Mouse (Mus musculus) spleen, postnatal 4 days (tissue): ENCODE measurements around the gene Il1r2.
A peak's percentile ranks its signal among the peaks of the same experiment; 100 is the strongest.

Experiments
- DNase-seq, 2 experiments: peaks; one replicate each; pipeline ENCODE4 v3.0.0; 2022; ENCODE audit warnings: low spot score in 2 of 2

Gene Il1r2

GRCm38 (mm10) chr1:40073779-40074178 lies at the start of gene Il1r2:
Gene Il1r2 (plus strand): TSS chr1:40074079.
- no peak for DNase-seq

GRCm38 (mm10) chr1:40024554-40025320 lies 49.1 kb upstream of the Il1r2 start:
- DNase-seq: peak in 1 of 2 experiments; percentile 51

GRCm38 (mm10) chr1:40025416-40025815 lies 48.5 kb upstream of the Il1r2 start:
- no peak for DNase-seq

GRCm38 (mm10) chr1:40027116-40027620 lies 46.7 kb upstream of the Il1r2 start:
- DNase-seq: peak in 1 of 2 experiments; percentile 57

GRCm38 (mm10) chr1:40028207-40028998 lies 45.5 kb upstream of the Il1r2 start:
- DNase-seq: peak in 1 of 2 experiments; percentile 51

- DNase-seq: no peak
Measured at GRCm38 (mm10) chr1:40029597-40029996, 44.3 kb upstream of the Il1r2 start.

DNA sequence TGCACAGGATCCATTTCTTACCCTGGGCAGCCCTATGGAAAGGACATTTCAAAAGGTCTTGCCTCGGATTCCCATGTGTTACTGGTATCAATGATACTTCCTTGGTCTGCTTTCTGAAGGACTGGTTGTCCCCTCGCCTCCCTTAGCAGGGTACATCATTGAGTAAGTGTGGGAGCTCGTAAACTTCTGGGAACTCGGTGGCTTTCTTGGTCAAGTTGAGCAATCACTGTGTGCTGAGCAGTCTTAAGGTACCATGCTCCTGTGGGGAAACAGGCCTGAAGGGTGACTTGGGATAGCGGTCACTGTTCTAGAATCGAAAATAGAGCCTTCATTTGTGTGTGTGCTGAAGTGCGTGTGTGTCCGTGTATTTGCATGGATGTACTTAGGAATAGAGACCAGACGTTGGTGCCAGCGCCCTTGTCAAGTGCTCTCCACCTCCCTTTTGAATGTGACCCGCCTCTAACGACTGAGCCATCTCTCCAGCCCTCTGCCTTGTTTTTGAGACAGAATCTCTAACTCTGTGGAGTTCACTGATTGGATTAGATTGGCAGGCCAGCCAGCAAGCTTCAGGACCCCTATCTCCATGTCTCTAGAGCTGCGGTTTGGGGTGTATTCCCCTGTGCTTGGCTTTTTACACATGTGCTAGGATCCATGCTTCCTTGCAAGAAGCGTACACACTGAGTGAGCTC lies 43.4 kb upstream of the Il1r2 start:
- DNase-seq: peak in 1 of 2 experiments; percentile 46

GRCm38 (mm10) chr1:40030976-40031356 lies 42.9 kb upstream of the Il1r2 start:
- DNase-seq: peak in 1 of 2 experiments; percentile 45

- peak in 1 of 2 experiments; percentile 39 for DNase-seq
Measured at GRCm38 (mm10) chr1:40031626-40032025, 42.3 kb upstream of the Il1r2 start.

DNA sequence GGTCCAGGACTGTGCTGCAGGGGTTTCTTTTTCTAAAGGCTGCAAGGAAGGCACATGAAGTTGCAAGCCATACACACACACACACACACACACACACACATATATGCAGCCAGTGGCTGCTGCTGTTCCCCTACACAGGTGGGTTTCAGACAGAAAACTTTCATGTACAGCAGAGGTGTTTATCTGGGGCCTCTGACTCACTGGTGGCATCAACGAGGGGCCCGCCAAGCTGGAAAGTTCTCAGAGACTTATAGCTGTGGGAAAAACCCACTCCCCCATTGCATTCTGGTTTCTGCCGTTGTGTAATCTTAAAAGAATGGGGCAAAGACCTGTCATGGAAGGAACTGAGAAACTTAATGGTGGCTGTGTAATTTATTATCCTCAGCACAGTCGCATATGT lies 40.6 kb upstream of the Il1r2 start:
- no peak for DNase-seq

DNA sequence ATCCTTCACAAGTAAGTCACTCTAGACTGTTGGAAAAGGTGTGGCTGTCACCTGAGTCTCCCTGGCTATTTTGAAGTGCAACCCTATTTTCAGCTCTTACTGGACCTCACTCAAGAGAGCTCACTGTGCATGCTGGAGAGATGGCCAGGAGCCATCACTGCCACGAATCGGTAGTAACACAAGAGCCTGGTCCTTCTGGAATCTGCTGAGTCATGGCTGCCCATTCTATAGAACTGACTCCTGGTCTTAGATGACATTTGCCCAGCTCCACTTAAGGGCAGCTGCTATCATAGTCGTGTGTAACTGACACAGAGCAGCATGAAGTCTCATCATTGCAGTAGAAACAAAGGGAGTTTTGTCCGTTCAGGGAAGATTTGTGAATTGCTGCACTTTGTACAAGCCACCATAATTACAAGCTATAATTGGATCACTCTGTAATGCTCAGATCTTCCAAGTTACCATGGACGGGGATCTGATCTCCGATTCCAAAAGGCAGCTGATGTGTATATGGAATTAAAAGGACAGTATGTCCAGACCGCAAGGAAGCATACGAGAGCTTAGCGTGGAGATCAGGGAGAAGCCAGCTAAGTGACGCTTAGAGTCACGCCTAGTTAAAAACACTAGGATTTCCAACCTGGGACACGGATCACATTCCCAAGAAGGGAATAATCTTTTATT lies 40.0 kb upstream of the Il1r2 start:
- DNase-seq: no peak

GRCm38 (mm10) chr1:40037831-40038230 lies 36.0 kb upstream of the Il1r2 start:
- DNase-seq: no peak

- no peak for DNase-seq
Measured at GRCm38 (mm10) chr1:40045686-40046085, 28.2 kb upstream of the Il1r2 start.

- DNase-seq: no peak
Measured at GRCm38 (mm10) chr1:40046600-40046999, 27.3 kb upstream of the Il1r2 start.

- DNase-seq: peak in 1 of 2 experiments; percentile 17
Measured at GRCm38 (mm10) chr1:40051157-40051556, 22.7 kb upstream of the Il1r2 start.

DNA sequence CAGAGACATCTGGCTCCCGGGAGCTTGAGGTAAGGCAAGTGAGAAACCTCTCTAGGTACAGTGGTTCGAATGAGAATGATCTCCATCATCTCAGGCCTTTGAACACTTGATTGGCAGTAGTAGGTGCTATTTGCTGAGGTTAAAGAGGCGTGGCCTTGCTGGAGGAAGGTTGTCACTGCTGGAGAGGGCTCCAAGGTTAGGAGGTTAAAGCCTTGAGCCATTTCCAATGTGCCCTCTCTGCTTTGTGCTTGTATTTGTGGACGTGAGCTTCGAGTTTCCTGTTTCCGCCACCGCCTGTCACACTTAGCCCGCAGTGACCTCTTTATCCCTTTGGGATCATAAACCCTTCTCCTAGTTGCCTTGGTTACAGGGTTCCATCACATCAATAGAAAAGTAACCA lies 21.7 kb upstream of the Il1r2 start:
- no peak for DNase-seq

DNA sequence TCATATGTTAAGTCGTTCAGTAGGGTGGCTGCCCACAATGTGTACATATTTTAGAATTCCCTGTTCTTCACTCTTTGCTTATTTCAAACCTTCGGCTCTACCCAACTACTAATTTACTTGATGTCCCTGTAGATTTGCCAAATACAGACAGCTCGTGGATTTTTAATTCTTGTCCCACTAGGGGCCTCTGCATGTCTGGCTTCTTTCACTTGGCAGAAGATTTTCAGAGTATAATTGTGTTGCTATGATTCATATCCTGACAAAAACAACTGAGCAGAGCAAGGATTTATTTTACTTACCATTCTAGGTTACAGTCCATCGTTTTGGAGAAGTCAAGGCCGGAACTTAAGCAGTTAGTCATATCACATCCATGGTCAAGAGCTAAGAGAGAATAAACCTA lies 20.8 kb upstream of the Il1r2 start:
- no peak for DNase-seq

DNA sequence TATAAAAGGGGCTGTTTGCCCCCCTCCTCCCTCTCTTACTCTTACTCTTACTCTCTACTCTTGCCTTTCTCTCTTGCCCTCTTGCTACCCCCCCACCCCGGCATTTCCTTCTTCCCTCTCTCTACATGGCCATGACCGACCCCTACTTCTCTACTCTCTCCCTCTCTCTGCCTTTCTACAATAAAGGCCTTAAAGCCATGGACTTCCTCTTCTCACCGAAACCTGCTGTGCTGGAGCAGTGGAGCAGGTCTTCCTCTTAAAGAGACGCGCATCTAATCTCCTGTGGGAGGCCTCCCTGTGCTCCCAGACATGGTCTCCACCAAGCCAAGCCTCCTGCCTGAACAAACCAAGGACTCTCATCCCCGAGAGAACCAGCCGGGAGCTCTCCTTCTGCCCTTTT lies 18.8 kb upstream of the Il1r2 start:
- no peak for DNase-seq

DNA sequence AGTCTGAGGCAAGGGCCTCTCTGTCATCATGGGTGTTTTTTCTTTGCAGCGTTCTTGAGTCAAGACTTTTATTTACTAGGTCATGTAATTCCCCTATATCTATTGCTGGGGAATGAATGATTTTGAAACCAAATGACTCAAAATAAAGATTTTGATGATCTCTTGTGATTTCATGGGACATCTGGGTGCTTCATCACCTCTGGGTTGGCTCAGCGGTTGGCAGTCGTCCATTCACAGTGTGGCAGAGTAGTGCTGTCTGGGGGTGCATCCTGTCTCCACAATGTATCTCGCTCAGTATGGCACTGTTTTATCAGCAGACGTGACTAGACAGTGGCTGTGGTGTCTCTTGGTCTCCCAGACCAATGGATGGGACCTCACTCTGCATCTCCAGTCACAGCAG lies 17.9 kb upstream of the Il1r2 start:
- no peak for DNase-seq

GRCm38 (mm10) chr1:40057351-40057750 lies 16.5 kb upstream of the Il1r2 start:
- no peak for DNase-seq

- DNase-seq: no peak
Measured at GRCm38 (mm10) chr1:40058013-40058412, 15.9 kb upstream of the Il1r2 start.
